Comparison of ENCODE assay signal across 8 mouse cellular contexts in genomic region chr14:74913381-74914230, GRCm38 (mm10). TPM values are rescaled to one million over a fixed set of nuclear protein-coding genes. Genes with fewer than 3 reads are reported as not detected.
DNase-seq lines count a peak whose midpoint lies in the region; ATAC-seq and TF ChIP-seq lines count a peak whose summit lies in the region.
"Had no signal": no experiment of that assay in that cellular context is flagged by ENCODE, and none has a peak within 500 bp of the region (broad histone marks: within the 10 kb centered on the region; RNA-seq: fewer than 3 reads in every experiment).

No protein-coding gene starts in this region.

- H3K36me3 ChIP-seq in ES-Bruce4 (ENCODE audit: control insufficient read depth, insufficient read depth, low read length, poor library complexity, severe bottlenecking), result no peaks in the 10 kb centered on the region
- no peaks in the 10 kb centered on the region for H3K36me3 ChIP-seq in heart, postnatal 0 days (replicated peaks; ENCODE audit: control insufficient read depth, insufficient read depth, low read length)
- no peaks in the 10 kb centered on the region for H3K36me3 ChIP-seq in hindbrain, embryonic 14.5 days (replicated peaks; ENCODE audit: control insufficient read depth, insufficient read depth)

- H3K4me3 ChIP-seq in ES-Bruce4 (ENCODE audit: low read depth, low read length), result 0 out of 2 replicates have a peak overlapping the region, but pooled peaks have one; percentile 10
- no peak overlapping the region for H3K4me3 ChIP-seq in heart, postnatal 0 days (ENCODE audit: low read depth, low read length)
- H3K4me3 ChIP-seq in hindbrain, embryonic 14.5 days (replicated peaks; ENCODE audit: low read length), result no peak overlapping the region

- no peaks in the 10 kb centered on the region for H3K9me3 ChIP-seq in ES-Bruce4 (replicated peaks; ENCODE audit: control insufficient read depth, insufficient read depth, low read length, poor library complexity, severe bottlenecking)
- H3K9me3 ChIP-seq in heart, postnatal 0 days (replicated peaks; ENCODE audit: control insufficient read depth, low read length), result no peaks in the 10 kb centered on the region
- no peaks in the 10 kb centered on the region for H3K9me3 ChIP-seq in hindbrain, embryonic 14.5 days (ENCODE audit: control insufficient read depth, low read length)

- H3K4me1 ChIP-seq in ES-Bruce4 (ENCODE audit: control insufficient read depth, insufficient read depth, low read length), result peaks cover 1% of the 10 kb centered on the region
- peaks cover 42% of the 10 kb centered on the region for H3K4me1 ChIP-seq in heart, postnatal 0 days (ENCODE audit: control insufficient read depth, insufficient read depth)
- peaks cover 19% of the 10 kb centered on the region for H3K4me1 ChIP-seq in hindbrain, embryonic 14.5 days (replicated peaks; ENCODE audit: control insufficient read depth, insufficient read depth, low read length)

- ATAC-seq in heart, postnatal 0 days (ENCODE audit: insufficient read depth, low read depth), result no peak
- no peak for ATAC-seq in hindbrain, embryonic 14.5 days (ENCODE audit: low FRiP score)
- ATAC-seq in erythroblast, adult 5-6 weeks (replicated peaks; ENCODE audit: low FRiP score, poor library complexity, severe bottlenecking), result no peak

- H3K27ac ChIP-seq in ES-Bruce4 (ENCODE audit: insufficient read depth, low read length), result 0 out of 2 replicates have a peak overlapping the region, but pooled peaks have one; percentile 1
- peak overlapping the region; percentile 61; the same call in 1 of the 2 replicates for H3K27ac ChIP-seq in heart, postnatal 0 days (ENCODE audit: low read depth)
- H3K27ac ChIP-seq in hindbrain, embryonic 14.5 days, result no peak overlapping the region

- H3K27me3 ChIP-seq in ES-Bruce4 (ENCODE audit: control insufficient read depth, insufficient read depth, low read length, poor library complexity, severe bottlenecking), result no peaks in the 10 kb centered on the region
- no peaks in the 10 kb centered on the region for H3K27me3 ChIP-seq in heart, postnatal 0 days (ENCODE audit: control insufficient read depth, insufficient read depth, low read length)
- H3K27me3 ChIP-seq in hindbrain, embryonic 14.5 days (ENCODE audit: control insufficient read depth, insufficient read depth, low read length), result no peaks in the 10 kb centered on the region

- TF ChIP-seq CTCF in ES-Bruce4 (IDR thresholded peaks at IDR 0.05; ENCODE audit: low read depth, low read length), result no peak
- TF ChIP-seq CTCF in heart, postnatal 0 days (IDR thresholded peaks at IDR 0.05; ENCODE audit: low read depth), result no peak

- DNase-seq in adipocyte (ENCODE audit: low spot score), result peak; percentile 60
- no peak for DNase-seq in heart, postnatal 0 days (ENCODE audit: low spot score)
- peak; percentile 53 for DNase-seq in lung, postnatal 14 days
- DNase-seq in hindbrain, embryonic 14.5 days (ENCODE audit: low spot score), result no peak
- DNase-seq in urinary bladder, postnatal 10 days (ENCODE audit: low spot score), result no peak
- DNase-seq: cerebellum, postnatal 14 days had no signal

- TF ChIP-seq EP300 in ES-Bruce4 (IDR thresholded peaks at IDR 0.05; ENCODE audit: insufficient read depth, low read depth, low read length), result no peak
- TF ChIP-seq EP300 in heart, postnatal 0 days (IDR thresholded peaks at IDR 0.05; ENCODE audit: low read depth), result no peak

- TF ChIP-seq POLR2A in ES-Bruce4 (IDR thresholded peaks at IDR 0.05; ENCODE audit: insufficient read depth, low read length), result no peak

- 62% methylated on average over 20 of the region's 20 CpGs for WGBS in heart, postnatal 0 days
- 84% methylated on average over 20 of the region's 20 CpGs for WGBS in hindbrain, embryonic 14.5 days

- no peak overlapping the region for H3K9ac ChIP-seq in ES-Bruce4 (ENCODE audit: low read depth, poor library complexity, severe bottlenecking)
- no peak overlapping the region for H3K9ac ChIP-seq in heart, postnatal 0 days (replicated peaks; ENCODE audit: low read depth, low read length)
- H3K9ac ChIP-seq in hindbrain, embryonic 14.5 days, result no peak overlapping the region

- no peak overlapping the region for H3K4me2 ChIP-seq in heart, postnatal 0 days (ENCODE audit: low read depth, low read length)
- H3K4me2 ChIP-seq in hindbrain, embryonic 14.5 days (replicated peaks), result no peak overlapping the region

RNA-seq across cellular contexts. Expression of gene Lrch1, which starts 34.1 kb away (rescaled TPM):
- 16.2 and 17.0 TPM in 2 replicates for polyA plus RNA-seq in ES-Bruce4 (2011; ENCODE audit: insufficient read depth, insufficient read length, low read depth, missing spikeins)
- total RNA-seq in heart, postnatal 0 days (2014; rRNA removed; ENCODE audit: low replicate concordance), result 13.7 and 14.2 TPM in 2 replicates
- polyA plus RNA-seq in heart, postnatal 0 days (2015; fragmentation: Nextera tagmentation; extraction: Ambion mirVana), result 7.7 and 8.4 TPM in 2 replicates
- 16.7 and 22.0 TPM in 2 replicates for polyA plus RNA-seq in hindbrain, embryonic 14.5 days (2014; fragmentation: Nextera tagmentation; extraction: Ambion mirVana)
- 6.1 and 6.3 TPM in 2 replicates for total RNA-seq in erythroblast, adult 5-6 weeks (2015; ENCODE audit: low replicate concordance)
- total RNA-seq in erythroblast, adult 5-6 weeks (2017; ENCODE audit: low replicate concordance), result 4.4 and 11.2 TPM in 2 replicates

Comparison
In these comparisons a context has a peak if more than half of its experiments do, and no peak if none do; other contexts are left out.
1. DNase-seq: peak in adipocyte (single experiment) and lung, postnatal 14 days (single experiment); none in heart, postnatal 0 days (single experiment), hindbrain, embryonic 14.5 days (single experiment) and urinary bladder, postnatal 10 days (single experiment).